Mouse (Mus musculus) bone marrow, adult 2 months (tissue): ENCODE data around the gene Cdca4.

Experiments
- CTCF ChIP-seq: fragments of 200-500 bp; IDR thresholded peaks from 2 replicates; pipeline ENCODE4 v1.5.1; 2011; ENCODE audit warnings: low read length, control low read depth; ENCODE audit not compliant: control insufficient read depth, insufficient read depth
- POLR2A ChIP-seq: fragments of 200-500 bp; IDR thresholded peaks from 2 replicates; pipeline ENCODE4 v1.6.1; 2011; ENCODE audit warnings: low read depth, mild to moderate bottlenecking, control low read depth, low read length, borderline replicate concordance; ENCODE audit not compliant: control insufficient read depth

- TF ChIP-seq CTCF (no peak), POLR2A (no peak)
Measured at GRCm38 (mm10) chr12:112774481-112774880, 54.7 kb downstream of the Cdca4 start.
